Mouse (Mus musculus) stomach, embryonic 14.5 days (tissue): ENCODE measurements at regions not wholly inside any gene's neighbourhood (a gene's known extent, or its start where the extent isn't known, plus 50 kb on each side); places are given as distances from the start of the nearest gene placed in this dataset.
"Not testable (repeated sequence)": the region's sequence is repeated elsewhere in the genome, so short reads cannot be mapped to it uniquely, and the experiment has no call there.

Experiments
- ATAC-seq: fragments of 200-750 bp; cut with Nextera tagmentation; 2 replicates; pipeline ENCODE4 v1.8.0; 2017; ENCODE audit warnings: low read depth, moderate TSS enrichment; ENCODE audit not compliant: insufficient number of reproducible peaks, insufficient read depth, low FRiP score
- H3K27ac ChIP-seq: fragments of 300-500 bp; sonication (generic); 2 replicates; pipeline ENCODE4 v1.5.1; 2014; ENCODE audit warnings: mild to moderate bottlenecking, low read length, moderate library complexity, mixed read lengths
- H3K27me3 ChIP-seq: fragments of 300-500 bp; sonication (generic); 2 replicates; pipeline ENCODE4 v1.6.1; 2014; ENCODE audit warnings: low read length, control low read depth, mixed read lengths; ENCODE audit not compliant: control insufficient read depth, insufficient read depth
- H3K36me3 ChIP-seq: fragments of 300-500 bp; sonication (generic); 2 replicates; pipeline ENCODE4 v1.6.1; 2014; ENCODE audit warnings: mild to moderate bottlenecking, control low read depth, low read length, moderate library complexity, mixed read lengths; ENCODE audit not compliant: control insufficient read depth, insufficient read depth
- H3K4me1 ChIP-seq: fragments of 300-500 bp; sonication (generic); 2 replicates; pipeline ENCODE4 v1.6.1; 2014; ENCODE audit warnings: low read length, control low read depth, mixed read lengths; ENCODE audit not compliant: control insufficient read depth, insufficient read depth
- H3K4me2 ChIP-seq: fragments of 300-500 bp; sonication (generic); replicated peaks from 2 replicates; pipeline ENCODE4 v1.6.1; 2014; ENCODE audit warnings: low read depth, low read length, control low read depth
- H3K4me3 ChIP-seq: fragments of 300-500 bp; sonication (generic); 2 replicates; pipeline ENCODE4 v1.5.1; 2014; ENCODE audit warnings: low read depth, low read length, control low read depth
- H3K9ac ChIP-seq: fragments of 300-500 bp; sonication (generic); replicated peaks from 2 replicates; pipeline ENCODE4 v1.6.1; 2014; ENCODE audit warnings: low read depth, mild to moderate bottlenecking, control low read depth, low read length, moderate library complexity, mixed read lengths
- H3K9me3 ChIP-seq: fragments of 300-500 bp; sonication (generic); 2 replicates; pipeline ENCODE4 v1.6.1; 2016; ENCODE audit warnings: low read depth, low read length, control low read depth; ENCODE audit not compliant: control insufficient read depth
- WGBS: fragments of 180-500 bp; shearing (Covaris S2); extraction: QIAGEN DNeasy Blood & Tissue Kit; methylation state at CpG from one replicate; pipeline ENCODE4 v1.1.7; 2014; 5-methylcytosine and 5-hydroxymethylcytosine counted together

GRCm38 (mm10) chr11:40159161-40159560 is 535.8 kb downstream of the Mat2b start:
- H3K9ac ChIP-seq, H3K27me3 ChIP-seq, H3K4me3 ChIP-seq, H3K27ac ChIP-seq, H3K4me1 ChIP-seq, H3K36me3 ChIP-seq, ATAC-seq, H3K4me2 ChIP-seq, H3K9me3 ChIP-seq: not testable (repeated sequence)
- WGBS = 96% methylated on average over 1 of the region's 1 CpGs

GRCm38 (mm10) chr11:40149312-40149711 is 545.7 kb downstream of the Mat2b start:
- Histone ChIP-seq H3K36me3 (no peaks in the 10 kb centered on the region), H3K4me3 (no peak overlapping the region), H3K4me2 (0 out of 2 replicates have a peak overlapping the region, but pooled peaks have one; percentile 14), H3K27ac (no peak overlapping the region), H3K4me1 (no peaks in the 10 kb centered on the region), H3K27me3 (no peaks in the 10 kb centered on the region), H3K9ac (no peak overlapping the region), H3K9me3 (no peaks in the 10 kb centered on the region)
- no peak for ATAC-seq
- WGBS = 12% methylated on average over 4 of the region's 4 CpGs

GRCm38 (mm10) chr11:40137803-40138202 is 557.2 kb downstream of the Mat2b start:
- WGBS = 76% methylated on average over 7 of the region's 7 CpGs
- Histone ChIP-seq H3K27ac (no peak overlapping the region), H3K9me3 (no peaks in the 10 kb centered on the region), H3K4me2 (no peak overlapping the region), H3K36me3 (no peaks in the 10 kb centered on the region), H3K27me3 (no peaks in the 10 kb centered on the region), H3K4me1 (no peaks in the 10 kb centered on the region), H3K4me3 (no peak overlapping the region), H3K9ac (no peak overlapping the region)
- no peak for ATAC-seq

- H3K4me2 ChIP-seq = no peak overlapping the region
- no peak overlapping the region for H3K27ac ChIP-seq
- H3K4me3 ChIP-seq = no peak overlapping the region
- no peaks in the 10 kb centered on the region for H3K4me1 ChIP-seq
- H3K36me3 ChIP-seq = no peaks in the 10 kb centered on the region
- no peaks in the 10 kb centered on the region for H3K27me3 ChIP-seq
- no peak for ATAC-seq
- no peaks in the 10 kb centered on the region for H3K9me3 ChIP-seq
- no peak overlapping the region for H3K9ac ChIP-seq
- 88% methylated on average over 1 of the region's 1 CpGs for WGBS
These were observed 592.4 kb downstream of the Mat2b start for GRCm38 (mm10) chr11:40102613-40103012.

GRCm38 (mm10) chr11:40074317-40074716 is 620.7 kb downstream of the Mat2b start:
- Histone ChIP-seq H3K4me1 (no peaks in the 10 kb centered on the region), H3K27ac (no peak overlapping the region), H3K27me3 (no peaks in the 10 kb centered on the region), H3K36me3 (no peaks in the 10 kb centered on the region), H3K9me3 (no peaks in the 10 kb centered on the region), H3K4me2 (no peak overlapping the region), H3K9ac (no peak overlapping the region), H3K4me3 (no peak overlapping the region)
- WGBS = 94% methylated on average over 2 of the region's 2 CpGs
- ATAC-seq = peak; percentile 46; the same call in 1 of the 2 replicates

- Histone ChIP-seq H3K27me3 (no peaks in the 10 kb centered on the region), H3K4me3 (no peak overlapping the region), H3K4me2 (no peak overlapping the region), H3K9ac (no peak overlapping the region), H3K4me1 (no peaks in the 10 kb centered on the region), H3K36me3 (no peaks in the 10 kb centered on the region), H3K27ac (no peak overlapping the region), H3K9me3 (no peaks in the 10 kb centered on the region)
- WGBS = 44% methylated on average over 1 of the region's 1 CpGs
- no peak for ATAC-seq
These were observed 644.5 kb downstream of the Mat2b start for GRCm38 (mm10) chr11:40050503-40050902.

GRCm38 (mm10) chr11:40027511-40027910 is 667.5 kb downstream of the Mat2b start:
- 77% methylated on average over 3 of the region's 3 CpGs for WGBS
- no peaks in the 10 kb centered on the region for H3K36me3 ChIP-seq
- H3K9ac ChIP-seq = no peak overlapping the region
- no peaks in the 10 kb centered on the region for H3K27me3 ChIP-seq
- no peak overlapping the region for H3K4me3 ChIP-seq
- H3K4me2 ChIP-seq = no peak overlapping the region
- no peaks in the 10 kb centered on the region for H3K9me3 ChIP-seq
- H3K4me1 ChIP-seq = no peaks in the 10 kb centered on the region
- ATAC-seq = no peak
- no peak overlapping the region for H3K27ac ChIP-seq

- 8% methylated on average over 2 of the region's 2 CpGs for WGBS
- no peak overlapping the region for H3K9ac ChIP-seq
- no peak overlapping the region for H3K4me2 ChIP-seq
- no peak overlapping the region for H3K27ac ChIP-seq
- no peaks in the 10 kb centered on the region for H3K9me3 ChIP-seq
- no peaks in the 10 kb centered on the region for H3K4me1 ChIP-seq
- no peaks in the 10 kb centered on the region for H3K36me3 ChIP-seq
- H3K27me3 ChIP-seq = no peaks in the 10 kb centered on the region
- no peak overlapping the region for H3K4me3 ChIP-seq
- no peak for ATAC-seq
These were observed 695.5 kb downstream of the Mat2b start for GRCm38 (mm10) chr11:39999483-39999882.

- no peaks in the 10 kb centered on the region for H3K36me3 ChIP-seq
- WGBS = 28% methylated on average over 1 of the region's 1 CpGs
These were observed 696.4 kb downstream of the Mat2b start for GRCm38 (mm10) chr11:39998612-39999011.

More at GRCm38 (mm10) chr11:39998612-39999011, 696.4 kb downstream of the Mat2b start:
- no peaks in the 10 kb centered on the region for H3K9me3 ChIP-seq
- no peak overlapping the region for H3K4me2 ChIP-seq
- H3K27me3 ChIP-seq = no peaks in the 10 kb centered on the region
- no peak for ATAC-seq
- no peaks in the 10 kb centered on the region for H3K4me1 ChIP-seq
- H3K4me3 ChIP-seq = no peak overlapping the region
- H3K9ac ChIP-seq = no peak overlapping the region
- H3K27ac ChIP-seq = no peak overlapping the region
